ENCODE assay signal across 15 mouse cellular contexts in the genomic region with DNA sequence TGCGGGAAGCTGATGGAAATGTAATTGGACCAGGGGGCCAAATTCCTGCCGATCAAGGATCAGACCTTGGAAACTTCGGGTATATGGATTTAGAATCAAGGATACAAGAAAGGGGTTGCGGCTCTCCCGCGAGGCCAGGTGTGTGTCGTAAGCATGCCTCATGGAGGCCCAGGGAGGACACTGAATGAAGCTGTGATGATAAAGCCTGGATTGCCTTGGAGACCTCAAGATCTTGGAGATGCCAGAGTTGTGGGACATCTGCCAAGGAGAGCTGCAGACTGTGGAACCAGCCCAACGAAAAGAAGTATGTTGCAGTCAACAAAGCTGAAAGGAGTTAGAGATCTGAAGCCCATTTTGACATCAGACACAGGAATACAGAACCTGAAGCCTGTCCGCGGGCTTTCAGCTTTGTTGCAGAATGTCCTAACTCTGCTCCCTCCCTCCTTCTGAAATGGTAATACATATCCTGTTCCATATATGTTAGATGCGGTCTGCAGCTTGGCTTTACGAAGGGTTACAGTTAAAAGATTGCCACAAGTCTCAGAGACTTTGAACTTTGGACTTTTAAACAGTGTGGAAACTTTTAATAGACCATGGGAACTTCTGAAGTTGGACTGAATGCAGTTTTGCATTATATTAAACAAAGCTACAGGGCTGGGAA.
"Had no signal": no experiment of that assay in that cellular context is flagged by ENCODE, and none has a peak within 500 bp of the region (broad histone marks: within the 10 kb centered on the region; RNA-seq: fewer than 3 reads in every experiment).

No protein-coding gene starts in this region.

- DNase-seq: kidney, adult 11 months; kidney, postnatal 14 days; lung, postnatal 14 days; retina, postnatal 1 day; thymus, adult 2 months; thymus, postnatal 25 days had no signal

- H3K4me3 ChIP-seq: left cerebral cortex, adult 2 months; limb, embryonic 10.5 days; liver, embryonic 15.5 days; lung, embryonic 15.5 days; megakaryocyte, embryonic 14.5 days; neural tube, embryonic 13.5 days had no signal

- H3K27ac ChIP-seq: left cerebral cortex, adult 2 months; limb, embryonic 10.5 days; liver, embryonic 15.5 days; lung, embryonic 15.5 days; macrophage; neural tube, embryonic 13.5 days had no signal

- ATAC-seq: midbrain, embryonic 16.5 days had no signal

- H3K4me2 ChIP-seq: liver, embryonic 15.5 days; lung, embryonic 15.5 days; midbrain, embryonic 11.5 days; neural tube, embryonic 13.5 days had no signal

- H3K9me3 ChIP-seq: limb, embryonic 10.5 days; liver, embryonic 15.5 days; lung, embryonic 15.5 days; megakaryocyte, embryonic 14.5 days; neural tube, embryonic 13.5 days had no signal

- H3K27me3 ChIP-seq: liver, embryonic 15.5 days; lung, embryonic 15.5 days; megakaryocyte, embryonic 14.5 days; neural tube, embryonic 13.5 days had no signal

- H3K4me1 ChIP-seq: limb, embryonic 10.5 days; lung, embryonic 15.5 days; neural tube, embryonic 13.5 days had no signal

- H3K9ac ChIP-seq: liver, embryonic 15.5 days; lung, embryonic 15.5 days; neural tube, embryonic 13.5 days had no signal
